Mouse (Mus musculus): Measurements from ENCODE around the gene Aldh5a1. TPM values are rescaled to one million over a fixed set of nuclear protein-coding genes. Genes with fewer than 3 reads are reported as not detected.
"Not testable (repeated sequence)": the region's sequence is repeated elsewhere in the genome, so short reads cannot be mapped to it uniquely, and the experiment has no call there.

The Aldh5a1 gene
- polyA plus RNA-seq (2014; fragmentation: Nextera tagmentation; extraction: Ambion mirVana), result 9.3 and 10.6 TPM in 2 replicates

DNA sequence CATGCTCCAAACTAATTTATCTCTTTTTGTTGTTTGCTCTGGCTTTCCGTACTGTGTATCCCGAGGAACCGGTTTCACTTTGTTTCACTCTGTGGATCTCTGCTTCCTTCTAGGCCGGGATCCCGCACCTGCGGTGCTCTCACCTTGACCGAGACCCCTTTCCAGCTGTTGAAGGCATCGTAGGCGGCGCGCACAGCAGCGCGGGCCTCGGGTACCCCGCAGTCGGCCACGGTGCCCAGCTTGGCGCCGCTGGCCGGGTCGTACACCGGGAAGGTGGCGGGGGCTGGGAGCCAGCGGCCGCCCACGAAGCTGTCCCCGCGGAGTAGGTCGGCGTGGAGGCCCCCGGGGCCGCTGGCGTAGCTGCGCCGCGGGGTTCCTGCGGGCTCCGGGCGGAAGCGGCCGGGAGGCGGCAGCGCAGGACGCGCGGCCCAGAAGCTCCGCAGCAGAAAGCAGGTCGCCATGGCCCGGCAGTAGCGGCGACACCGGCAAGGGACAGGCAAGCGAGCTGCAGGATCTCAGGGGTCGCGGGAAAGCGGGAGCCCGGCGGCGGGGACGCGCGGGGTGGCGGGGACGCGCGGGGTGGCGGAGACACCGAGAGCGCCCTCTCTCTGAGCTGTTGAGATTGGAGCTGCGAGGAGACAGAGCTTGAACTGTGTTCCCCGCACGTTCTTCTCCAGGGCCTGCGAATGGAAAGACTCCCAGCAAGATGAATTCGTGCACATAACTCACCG, at the start of gene Aldh5a1:
Gene Aldh5a1, minus strand, starts transcription at position 554 of the 731 bp plus-strand sequence.
- H3K27me3 ChIP-seq (ENCODE audit: control insufficient read depth, insufficient read depth, low read length), result no peaks in the 10 kb centered on the region
- peak; percentile 76 for ATAC-seq (ENCODE audit: insufficient number of reproducible peaks, insufficient read depth, low FRiP score, low read depth)
- H3K4me2 ChIP-seq (replicated peaks; ENCODE audit: low read depth, low read length), result peak within 1 kb of the TSS; percentile 73
- H3K9ac ChIP-seq (replicated peaks; ENCODE audit: low read depth, low read length), result peak within 1 kb of the TSS; percentile 87
- no peaks in the 10 kb centered on the region for H3K4me1 ChIP-seq (ENCODE audit: control insufficient read depth, insufficient read depth, low read length)
- under 1% methylated on average over 67 of the region's 75 CpGs for whole genome bisulfite sequencing
- H3K4me3 ChIP-seq (ENCODE audit: low read depth, low read length), result peak within 1 kb of the TSS; percentile 86
- no peaks in the 10 kb centered on the region for H3K9me3 ChIP-seq (ENCODE audit: control insufficient read depth, low read depth, low read length)
- no peaks in the 10 kb centered on the region for H3K36me3 ChIP-seq (ENCODE audit: control insufficient read depth, insufficient read depth, low read length)
- H3K27ac ChIP-seq (ENCODE audit: low read length), result peak within 1 kb of the TSS; percentile 91

GRCm38 (mm10) chr13:24985435-24985834, 48.0 kb upstream of the Aldh5a1 start:
- no peaks in the 10 kb centered on the region for H3K9me3 ChIP-seq (ENCODE audit: control insufficient read depth, low read depth, low read length)
- 74% methylated on average over 2 of the region's 2 CpGs for WGBS
- H3K4me3 ChIP-seq (ENCODE audit: low read depth, low read length), result no peak overlapping the region
- H3K4me2 ChIP-seq (replicated peaks; ENCODE audit: low read depth, low read length), result no peak overlapping the region
- no peak overlapping the region for H3K27ac ChIP-seq (ENCODE audit: low read length)
- no peak overlapping the region for H3K9ac ChIP-seq (replicated peaks; ENCODE audit: low read depth, low read length)
- no peaks in the 10 kb centered on the region for H3K4me1 ChIP-seq (ENCODE audit: control insufficient read depth, insufficient read depth, low read length)
- no peaks in the 10 kb centered on the region; the same call in 1 of the 2 replicates for H3K36me3 ChIP-seq (ENCODE audit: control insufficient read depth, insufficient read depth, low read length)
- no peaks in the 10 kb centered on the region for H3K27me3 ChIP-seq (ENCODE audit: control insufficient read depth, insufficient read depth, low read length)
- no peak for ATAC-seq (ENCODE audit: insufficient number of reproducible peaks, insufficient read depth, low FRiP score, low read depth)

GRCm38 (mm10) chr13:24981031-24981430, 43.6 kb upstream of the Aldh5a1 start:
- no peaks in the 10 kb centered on the region for H3K4me1 ChIP-seq (ENCODE audit: control insufficient read depth, insufficient read depth, low read length)
- WGBS, result 81% methylated on average over 6 of the region's 6 CpGs
- no peak overlapping the region for H3K9ac ChIP-seq (replicated peaks; ENCODE audit: low read depth, low read length)
- no peak overlapping the region for H3K4me3 ChIP-seq (ENCODE audit: low read depth, low read length)
- no peaks in the 10 kb centered on the region for H3K9me3 ChIP-seq (ENCODE audit: control insufficient read depth, low read depth, low read length)
- H3K36me3 ChIP-seq (ENCODE audit: control insufficient read depth, insufficient read depth, low read length), result no peaks in the 10 kb centered on the region
- H3K4me2 ChIP-seq (replicated peaks; ENCODE audit: low read depth, low read length), result no peak overlapping the region
- H3K27me3 ChIP-seq (ENCODE audit: control insufficient read depth, insufficient read depth, low read length), result no peaks in the 10 kb centered on the region
- no peak for ATAC-seq (ENCODE audit: insufficient number of reproducible peaks, insufficient read depth, low FRiP score, low read depth)
- H3K27ac ChIP-seq (ENCODE audit: low read length), result no peak overlapping the region

DNA sequence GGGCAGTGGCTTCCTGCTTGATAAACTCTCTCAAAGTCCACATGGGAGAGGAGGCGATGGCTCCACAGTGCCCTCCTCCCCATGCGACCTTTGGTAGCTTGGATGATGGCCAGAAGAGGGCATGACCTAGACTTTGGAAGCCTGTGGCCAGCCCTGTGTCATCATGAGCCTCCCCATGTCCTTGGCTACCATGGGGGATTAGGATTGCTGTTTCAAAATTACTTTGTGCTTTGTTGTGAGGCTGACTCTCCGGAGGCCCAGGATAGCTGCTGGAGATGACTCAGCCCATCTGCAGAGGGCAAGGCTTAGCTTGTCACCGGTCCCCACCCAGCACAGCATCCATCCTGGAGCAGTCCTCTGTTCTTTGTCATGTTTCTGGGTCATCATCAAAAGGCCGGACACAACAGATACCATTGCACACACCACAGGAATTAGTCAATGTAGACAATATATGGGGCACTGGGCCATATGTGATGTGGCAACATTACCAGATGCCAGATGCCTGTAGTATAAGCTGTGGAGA, 40.4 kb upstream of the Aldh5a1 start:
- WGBS, result 77% methylated on average over 5 of the region's 5 CpGs
- ATAC-seq (ENCODE audit: insufficient number of reproducible peaks, insufficient read depth, low FRiP score, low read depth), result no peak
- H3K9me3 ChIP-seq (ENCODE audit: control insufficient read depth, low read depth, low read length), result no peaks in the 10 kb centered on the region

DNA sequence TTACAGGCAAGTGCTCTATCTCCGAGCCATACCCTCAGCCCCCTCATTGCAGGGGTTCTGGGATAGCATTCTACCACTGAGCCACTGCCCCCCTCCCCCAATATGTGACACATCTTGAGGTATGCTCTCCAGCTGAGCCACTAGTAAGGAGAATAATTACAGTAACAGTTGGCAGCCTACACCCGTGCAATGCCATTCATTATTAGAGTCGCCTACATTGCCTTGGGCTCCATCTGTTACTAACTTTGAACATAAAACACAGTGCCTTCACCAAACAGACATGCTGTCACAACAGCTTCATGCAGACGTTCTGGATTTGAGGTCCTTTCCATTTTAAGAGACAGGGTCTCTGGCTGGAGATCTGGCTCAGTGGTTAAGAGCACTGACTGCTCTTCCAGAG, 38.9 kb upstream of the Aldh5a1 start:
- no peak overlapping the region for H3K4me3 ChIP-seq (ENCODE audit: low read depth, low read length)
- H3K4me1 ChIP-seq (ENCODE audit: control insufficient read depth, insufficient read depth, low read length), result no peaks in the 10 kb centered on the region
- no peaks in the 10 kb centered on the region for H3K27me3 ChIP-seq (ENCODE audit: control insufficient read depth, insufficient read depth, low read length)
- H3K36me3 ChIP-seq (ENCODE audit: control insufficient read depth, insufficient read depth, low read length), result no peaks in the 10 kb centered on the region
- no peak overlapping the region for H3K27ac ChIP-seq (ENCODE audit: low read length)
- no peak overlapping the region for H3K4me2 ChIP-seq (replicated peaks; ENCODE audit: low read depth, low read length)
- ATAC-seq (ENCODE audit: insufficient number of reproducible peaks, insufficient read depth, low FRiP score, low read depth), result no peak
- no peak overlapping the region for H3K9ac ChIP-seq (replicated peaks; ENCODE audit: low read depth, low read length)
- no peaks in the 10 kb centered on the region for H3K9me3 ChIP-seq (ENCODE audit: control insufficient read depth, low read depth, low read length)
- WGBS, result 84% methylated on average over 4 of the region's 4 CpGs

More for the DNA sequence above, 40.4 kb upstream of the Aldh5a1 start:
- Histone ChIP-seq H3K27ac (ENCODE audit: low read length) (no peak overlapping the region), H3K27me3 (ENCODE audit: control insufficient read depth, insufficient read depth, low read length) (no peaks in the 10 kb centered on the region), H3K4me1 (ENCODE audit: control insufficient read depth, insufficient read depth, low read length) (no peaks in the 10 kb centered on the region), H3K4me3 (ENCODE audit: low read depth, low read length) (no peak overlapping the region), H3K9ac (replicated peaks; ENCODE audit: low read depth, low read length) (no peak overlapping the region), H3K36me3 (ENCODE audit: control insufficient read depth, insufficient read depth, low read length) (no peaks in the 10 kb centered on the region), H3K4me2 (replicated peaks; ENCODE audit: low read depth, low read length) (no peak overlapping the region)

DNA sequence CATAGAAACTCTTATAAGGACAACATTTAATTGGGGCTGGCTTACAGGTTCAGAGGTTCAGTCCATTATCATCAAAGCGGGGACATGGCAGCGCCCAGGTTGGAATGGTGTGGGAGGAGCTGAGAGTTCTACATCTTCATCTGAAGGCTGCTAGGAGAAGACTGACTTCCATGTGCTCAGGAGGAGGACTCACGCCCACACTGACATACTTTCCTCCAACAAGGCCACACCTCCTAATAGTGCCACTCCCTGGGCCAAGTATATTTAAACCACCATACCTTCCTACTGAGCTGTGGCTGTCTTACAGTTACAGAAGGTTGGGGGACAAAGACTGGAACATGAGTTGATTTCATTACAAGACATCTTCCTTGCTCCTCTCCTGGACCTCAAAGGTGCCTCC, 34.3 kb upstream of the Aldh5a1 start:
- not testable (repeated sequence) for H3K9me3 ChIP-seq (ENCODE audit: control insufficient read depth, low read depth, low read length); H3K4me1 ChIP-seq (ENCODE audit: control insufficient read depth, insufficient read depth, low read length); H3K4me2 ChIP-seq (replicated peaks; ENCODE audit: low read depth, low read length); H3K36me3 ChIP-seq (ENCODE audit: control insufficient read depth, insufficient read depth, low read length); H3K4me3 ChIP-seq (ENCODE audit: low read depth, low read length); ATAC-seq (ENCODE audit: insufficient number of reproducible peaks, insufficient read depth, low FRiP score, low read depth); H3K27ac ChIP-seq (ENCODE audit: low read length); H3K9ac ChIP-seq (replicated peaks; ENCODE audit: low read depth, low read length); H3K27me3 ChIP-seq (ENCODE audit: control insufficient read depth, insufficient read depth, low read length)
- WGBS, result 87% methylated on average over 3 of the region's 3 CpGs

DNA sequence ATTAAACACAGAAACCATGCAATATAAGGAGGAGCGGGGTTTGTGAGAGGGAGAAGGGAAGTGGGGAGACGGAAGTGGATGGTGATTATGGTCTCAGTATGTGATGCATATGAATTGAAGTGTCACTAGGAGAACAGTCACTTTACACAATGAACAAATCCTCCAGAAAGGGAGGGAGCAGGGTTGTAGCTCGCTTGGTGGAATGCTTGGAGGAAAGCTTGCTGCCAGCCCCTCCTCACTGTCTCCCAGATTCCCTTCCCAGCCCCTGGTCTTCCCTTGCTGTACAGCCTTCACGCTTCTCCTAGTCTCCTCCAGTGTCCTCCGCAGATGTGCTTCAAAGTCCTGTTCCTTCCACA, 28.4 kb upstream of the Aldh5a1 start:
- Histone ChIP-seq H3K27me3 (ENCODE audit: control insufficient read depth, insufficient read depth, low read length) (no peaks in the 10 kb centered on the region), H3K4me3 (ENCODE audit: low read depth, low read length) (peak overlapping the region; percentile 28), H3K9ac (replicated peaks; ENCODE audit: low read depth, low read length) (no peak overlapping the region), H3K36me3 (ENCODE audit: control insufficient read depth, insufficient read depth, low read length) (no peaks in the 10 kb centered on the region), H3K9me3 (ENCODE audit: control insufficient read depth, low read depth, low read length) (no peaks in the 10 kb centered on the region), H3K4me2 (replicated peaks; ENCODE audit: low read depth, low read length) (peak overlapping the region; percentile 37), H3K4me1 (ENCODE audit: control insufficient read depth, insufficient read depth, low read length) (no peaks in the 10 kb centered on the region), H3K27ac (ENCODE audit: low read length) (no peak overlapping the region)
- ATAC-seq (ENCODE audit: insufficient number of reproducible peaks, insufficient read depth, low FRiP score, low read depth), result no peak
- WGBS, result 33% methylated on average over 5 of the region's 5 CpGs

- H3K4me3 ChIP-seq (ENCODE audit: low read depth, low read length), result peak overlapping the region; percentile 28
- H3K9ac ChIP-seq (replicated peaks; ENCODE audit: low read depth, low read length), result no peak overlapping the region
- WGBS, result 18% methylated on average over 15 of the region's 15 CpGs
- H3K9me3 ChIP-seq (ENCODE audit: control insufficient read depth, low read depth, low read length), result no peaks in the 10 kb centered on the region
- H3K4me2 ChIP-seq (replicated peaks; ENCODE audit: low read depth, low read length), result peak overlapping the region; percentile 37
- H3K27ac ChIP-seq (ENCODE audit: low read length), result no peak overlapping the region
- no peaks in the 10 kb centered on the region for H3K4me1 ChIP-seq (ENCODE audit: control insufficient read depth, insufficient read depth, low read length)
- ATAC-seq (ENCODE audit: insufficient number of reproducible peaks, insufficient read depth, low FRiP score, low read depth), result peak; percentile 74
- no peaks in the 10 kb centered on the region for H3K27me3 ChIP-seq (ENCODE audit: control insufficient read depth, insufficient read depth, low read length)
- no peaks in the 10 kb centered on the region; the same call in 1 of the 2 replicates for H3K36me3 ChIP-seq (ENCODE audit: control insufficient read depth, insufficient read depth, low read length)
Measured at GRCm38 (mm10) chr13:24965130-24965845, 27.8 kb upstream of the Aldh5a1 start.
